Mouse (Mus musculus): Measurements from ENCODE around the gene Pef1. TPM values are rescaled to one million over a fixed set of nuclear protein-coding genes. Genes with fewer than 3 reads are reported as not detected.

The Pef1 gene
- polyA plus RNA-seq, 1 experiment from 2014 or later, result 53.6 TPM

DNA sequence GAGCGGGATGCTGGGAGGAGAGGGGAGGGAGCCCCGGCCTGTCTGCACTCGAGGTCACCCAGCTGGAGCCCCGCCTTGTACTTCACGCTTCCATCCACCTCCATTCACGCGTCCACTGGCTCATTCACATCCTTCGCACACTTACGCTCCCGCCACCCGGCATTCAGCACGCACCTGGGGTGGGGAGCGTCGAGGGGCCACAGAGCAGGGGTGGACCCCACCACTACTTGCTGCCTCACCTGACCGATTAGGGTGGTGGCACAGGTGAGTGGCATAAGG is 36.8 kb downstream of the Pef1 start, which contains the start of gene Hcrtr1:
Gene Hcrtr1 (minus strand): TSS at position 146 of the 279 bp plus-strand sequence.
- Histone ChIP-seq H3K36me3 (no peaks in the 10 kb centered on the region), H3K27me3 (replicated peaks) (peaks cover 97% of the 10 kb centered on the region), H3K4me2 (peak within 1 kb of the TSS; percentile 83), H3K4me1 (peaks cover 25% of the 10 kb centered on the region), H3K4me3 (peak within 1 kb of the TSS; percentile 51), H3K27ac (replicated peaks) (no peak within 1 kb of the TSS), H3K9me3 (no peaks in the 10 kb centered on the region), H3K9ac (peak within 1 kb of the TSS; percentile 75)
- no peak for ATAC-seq (ENCODE audit: extremely low read depth, insufficient number of reproducible peaks, low FRiP score, low TSS enrichment)
- WGBS, result 4% methylated on average over 15 of the region's 15 CpGs

DNA sequence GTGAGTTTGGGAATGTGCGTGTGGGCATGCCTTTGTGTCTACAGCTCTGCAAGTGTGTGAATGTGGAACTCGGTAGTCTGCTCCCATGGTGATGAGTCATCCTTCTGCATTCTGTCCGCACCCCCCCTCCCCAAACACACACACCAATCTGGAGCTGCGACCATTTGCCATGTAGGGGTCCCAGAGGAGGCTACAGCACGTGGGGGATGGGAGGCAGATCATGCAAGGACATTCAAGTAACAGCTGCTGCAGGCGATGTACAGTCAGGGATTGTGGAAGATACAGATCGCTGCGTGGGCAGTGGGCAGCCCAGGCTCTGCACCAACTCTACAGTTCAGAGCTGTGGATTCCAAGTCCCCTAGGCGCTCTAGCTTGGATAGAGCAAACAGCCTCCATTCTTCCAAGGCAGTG is 38.6 kb downstream of the Pef1 start:
- peaks cover 93% of the 10 kb centered on the region for H3K27me3 ChIP-seq (replicated peaks)
- no peak overlapping the region for H3K9ac ChIP-seq
- H3K4me1 ChIP-seq, result peaks cover 22% of the 10 kb centered on the region
- H3K4me2 ChIP-seq, result no peak overlapping the region
- no peak for ATAC-seq (ENCODE audit: extremely low read depth, insufficient number of reproducible peaks, low FRiP score, low TSS enrichment)
- H3K27ac ChIP-seq (replicated peaks), result no peak overlapping the region
- H3K36me3 ChIP-seq, result no peaks in the 10 kb centered on the region
- 49% methylated on average over 9 of the region's 9 CpGs for WGBS
- H3K9me3 ChIP-seq, result no peaks in the 10 kb centered on the region
- H3K4me3 ChIP-seq, result no peak overlapping the region

DNA sequence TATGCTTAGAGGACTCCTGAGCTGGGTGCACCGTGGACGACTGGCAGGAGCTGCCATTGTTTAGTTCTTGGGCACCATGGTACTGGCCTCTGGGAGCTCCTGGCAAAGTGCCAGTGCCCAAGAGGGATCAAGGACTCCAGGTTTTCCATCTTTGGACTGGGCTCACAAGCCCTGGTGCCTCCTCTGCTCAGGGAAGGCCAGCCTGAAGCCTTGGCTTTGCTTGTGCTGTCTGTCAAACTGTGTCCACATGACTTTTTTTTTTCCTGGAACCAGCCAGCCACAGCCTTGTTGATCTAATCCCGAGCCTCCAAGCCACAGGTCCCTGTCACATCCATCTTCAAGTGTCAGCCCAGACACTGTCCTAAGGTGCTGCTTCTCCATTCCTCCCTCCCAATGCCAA is 39.4 kb downstream of the Pef1 start:
- 51% methylated on average over 3 of the region's 3 CpGs for WGBS
- ATAC-seq (ENCODE audit: extremely low read depth, insufficient number of reproducible peaks, low FRiP score, low TSS enrichment), result no peak
- Histone ChIP-seq H3K4me3 (no peak overlapping the region), H3K36me3 (no peaks in the 10 kb centered on the region), H3K27me3 (replicated peaks) (peaks cover 92% of the 10 kb centered on the region), H3K4me2 (no peak overlapping the region), H3K27ac (replicated peaks) (no peak overlapping the region), H3K9ac (no peak overlapping the region), H3K4me1 (peaks cover 22% of the 10 kb centered on the region), H3K9me3 (no peaks in the 10 kb centered on the region)

DNA sequence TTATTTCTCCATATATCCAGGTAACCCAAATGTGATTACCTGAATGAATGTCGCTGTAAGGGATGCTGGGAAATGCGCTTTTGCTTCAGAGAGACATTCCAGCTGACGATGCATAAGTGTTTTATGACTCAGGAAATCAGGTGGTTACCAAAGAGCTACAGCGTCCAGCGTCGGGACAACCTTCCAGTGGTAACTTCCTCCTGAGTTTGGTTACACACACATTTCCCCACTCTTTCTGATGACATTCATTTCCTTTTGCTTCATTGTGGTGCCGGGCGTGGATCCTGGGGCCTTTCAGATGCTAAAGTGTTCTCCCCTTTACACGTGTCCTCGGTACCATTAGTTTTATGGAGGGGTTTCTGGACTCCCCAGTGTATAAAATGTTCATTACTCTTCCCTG is 46.0 kb downstream of the Pef1 start:
- Histone ChIP-seq H3K4me3 (no peak overlapping the region), H3K27me3 (replicated peaks) (peaks cover 76% of the 10 kb centered on the region), H3K4me1 (no peaks in the 10 kb centered on the region), H3K4me2 (no peak overlapping the region), H3K27ac (replicated peaks) (no peak overlapping the region), H3K9ac (no peak overlapping the region), H3K36me3 (no peaks in the 10 kb centered on the region), H3K9me3 (no peaks in the 10 kb centered on the region)
- ATAC-seq (ENCODE audit: extremely low read depth, insufficient number of reproducible peaks, low FRiP score, low TSS enrichment), result no peak
- 69% methylated on average over 10 of the region's 10 CpGs for WGBS

DNA sequence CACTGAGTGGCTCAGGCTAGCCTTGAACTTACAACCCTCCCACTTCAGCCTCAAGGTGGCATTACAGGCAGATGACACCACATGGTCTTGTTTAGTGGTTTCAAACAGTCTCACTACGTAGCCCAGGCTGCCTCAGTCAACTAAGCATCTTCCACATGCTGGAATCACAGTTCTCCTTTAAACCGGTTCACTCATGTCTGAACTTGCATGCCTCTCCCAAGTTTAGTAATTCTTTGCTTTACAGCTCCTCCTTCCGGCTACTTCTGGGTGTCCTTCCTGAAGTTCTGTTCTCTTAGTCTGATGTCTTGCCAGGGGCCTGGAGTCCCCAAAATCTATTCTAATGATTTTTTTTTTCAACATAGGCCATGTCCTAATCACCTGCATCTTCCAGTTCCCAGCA is 51.9 kb downstream of the Pef1 start:
- Histone ChIP-seq H3K4me3 (no peak overlapping the region), H3K9me3 (0 out of 2 replicates have a peak, but pooled peaks cover 3% of the 10 kb centered on the region), H3K27me3 (replicated peaks) (peaks cover 42% of the 10 kb centered on the region), H3K4me2 (no peak overlapping the region), H3K27ac (replicated peaks) (no peak overlapping the region), H3K4me1 (no peaks in the 10 kb centered on the region; the same call in 1 of the 2 replicates), H3K36me3 (no peaks in the 10 kb centered on the region), H3K9ac (no peak overlapping the region)
- no peak for ATAC-seq (ENCODE audit: extremely low read depth, insufficient number of reproducible peaks, low FRiP score, low TSS enrichment)
- WGBS, result 67% methylated on average over 3 of the region's 3 CpGs

DNA sequence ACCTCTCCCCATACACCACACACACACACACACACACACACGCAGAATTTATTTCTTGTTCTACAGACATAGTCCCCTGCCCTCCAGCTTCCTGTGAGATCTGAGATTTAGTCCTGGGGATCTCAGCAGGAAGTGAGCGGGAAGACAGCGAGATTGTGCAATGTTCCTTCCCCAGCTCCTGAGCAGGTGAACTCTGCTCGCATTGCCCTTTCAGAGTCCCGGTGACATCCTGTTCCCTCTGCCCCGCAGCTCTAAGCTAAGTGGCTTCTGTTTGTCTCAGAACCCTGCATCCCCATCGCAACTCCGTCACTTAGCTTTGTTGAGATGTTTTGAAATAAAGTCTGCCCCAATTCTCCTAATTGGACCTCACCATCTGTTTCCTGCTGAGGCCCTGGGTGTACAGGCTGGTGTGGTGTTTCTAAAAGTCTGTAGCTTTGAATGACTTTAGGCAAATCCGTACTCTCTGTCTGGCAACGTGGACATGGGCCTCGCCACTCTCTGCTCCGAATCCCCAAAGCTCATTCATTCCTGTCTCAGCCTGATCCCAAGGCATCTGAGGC is 54.5 kb downstream of the Pef1 start:
- no peak overlapping the region for H3K9ac ChIP-seq
- WGBS, result 66% methylated on average over 12 of the region's 12 CpGs

DNA sequence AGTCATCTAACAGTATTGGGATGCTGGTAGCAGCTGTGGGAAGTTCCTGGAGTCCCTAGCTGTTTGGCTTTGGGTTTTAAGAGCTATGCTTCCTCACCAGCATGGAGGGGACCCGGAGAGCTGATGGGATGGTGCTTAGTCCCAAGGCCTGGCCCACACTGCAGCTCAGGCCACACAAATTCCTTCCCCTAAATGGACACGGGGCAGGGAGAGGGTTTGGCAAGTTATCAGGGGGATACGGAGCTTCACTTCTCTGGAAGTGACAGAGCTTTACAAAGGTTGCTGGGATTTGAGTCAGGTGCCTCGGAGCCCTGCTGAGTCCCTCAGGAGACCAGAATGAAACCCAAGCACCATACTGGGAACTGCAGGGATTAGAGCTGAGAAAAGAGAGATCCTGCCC is 59.0 kb downstream of the Pef1 start:
- ATAC-seq (ENCODE audit: extremely low read depth, insufficient number of reproducible peaks, low FRiP score, low TSS enrichment), result no peak
- 0 out of 2 replicates have a peak overlapping the region, but pooled peaks have one; percentile 19 for H3K9ac ChIP-seq
- peak overlapping the region; percentile 11; the same call in 1 of the 2 replicates for H3K4me2 ChIP-seq
- H3K9me3 ChIP-seq, result no peaks in the 10 kb centered on the region
- H3K36me3 ChIP-seq, result peaks cover 7% of the 10 kb centered on the region
- H3K4me1 ChIP-seq, result peaks cover 46% of the 10 kb centered on the region
- peak overlapping the region; percentile 32 for H3K27ac ChIP-seq (replicated peaks)
- no peaks in the 10 kb centered on the region for H3K27me3 ChIP-seq (replicated peaks)
- no peak overlapping the region for H3K4me3 ChIP-seq
- WGBS, result 14% methylated on average over 4 of the region's 4 CpGs

More for the DNA sequence above, 54.5 kb downstream of the Pef1 start:
- H3K4me3 ChIP-seq, result no peak overlapping the region
- H3K27ac ChIP-seq (replicated peaks), result no peak overlapping the region
- peaks cover 26% of the 10 kb centered on the region for H3K27me3 ChIP-seq (replicated peaks)
- no peak for ATAC-seq (ENCODE audit: extremely low read depth, insufficient number of reproducible peaks, low FRiP score, low TSS enrichment)
- H3K4me2 ChIP-seq, result no peak overlapping the region
- 0 out of 2 replicates have a peak, but pooled peaks cover 3% of the 10 kb centered on the region for H3K9me3 ChIP-seq
- H3K4me1 ChIP-seq, result peaks cover 11% of the 10 kb centered on the region
- no peaks in the 10 kb centered on the region for H3K36me3 ChIP-seq

DNA sequence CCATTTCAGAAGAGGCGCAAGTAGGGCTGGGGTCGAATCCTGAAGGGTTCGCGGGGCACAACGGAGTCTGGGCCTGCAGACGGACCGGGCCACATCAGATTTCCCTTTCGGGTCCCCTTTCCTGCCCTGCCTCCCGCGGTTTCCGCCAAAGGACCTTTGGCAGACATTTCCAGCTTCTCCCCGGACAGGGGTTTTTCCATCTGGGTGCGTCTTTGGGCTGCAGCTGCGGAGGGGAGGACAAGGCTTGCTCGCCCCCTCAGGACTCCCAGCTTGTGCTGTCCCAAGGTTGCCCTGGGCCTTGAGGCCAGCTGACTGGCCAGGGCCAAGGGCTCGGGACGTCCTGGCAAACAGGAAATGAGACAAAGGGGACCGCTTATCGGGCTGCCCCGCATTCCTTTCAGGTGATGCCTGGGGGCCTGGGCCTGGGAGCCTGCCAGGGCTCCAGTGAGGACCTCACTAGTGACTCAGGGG is 61.1 kb downstream of the Pef1 start:
- Histone ChIP-seq H3K9ac (peak overlapping the region; percentile 80), H3K9me3 (no peaks in the 10 kb centered on the region), H3K27ac (replicated peaks) (peak overlapping the region; percentile 71), H3K27me3 (replicated peaks) (no peaks in the 10 kb centered on the region), H3K36me3 (peaks cover 7% of the 10 kb centered on the region), H3K4me2 (peak overlapping the region; percentile 70), H3K4me3 (peak overlapping the region; percentile 45), H3K4me1 (peaks cover 67% of the 10 kb centered on the region)
- WGBS, result 3% methylated on average over 20 of the region's 20 CpGs
- ATAC-seq (ENCODE audit: extremely low read depth, insufficient number of reproducible peaks, low FRiP score, low TSS enrichment), result no peak

DNA sequence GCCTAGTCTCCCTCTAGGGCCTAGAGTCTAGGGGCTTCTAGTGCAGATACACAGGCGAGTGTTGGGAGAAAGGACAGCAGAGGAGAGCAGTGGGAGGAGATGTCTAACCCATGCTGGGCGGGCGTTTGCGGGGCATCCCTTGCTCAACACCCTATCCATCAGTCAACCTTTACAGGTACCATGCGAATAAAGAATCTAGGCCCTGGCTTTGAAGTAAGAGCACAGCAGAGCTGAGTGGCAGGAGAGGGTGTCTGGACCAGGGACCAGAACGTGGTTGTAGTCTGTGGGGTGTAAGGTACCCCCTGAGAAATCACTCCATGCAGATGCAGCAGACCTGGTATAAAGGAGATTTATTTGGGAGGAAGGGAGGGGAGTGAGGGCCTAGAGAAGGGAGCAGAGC is 61.8 kb downstream of the Pef1 start:
- H3K27me3 ChIP-seq (replicated peaks), result no peaks in the 10 kb centered on the region
- H3K9ac ChIP-seq, result peak overlapping the region; percentile 80
- H3K27ac ChIP-seq (replicated peaks), result peak overlapping the region; percentile 71
- H3K9me3 ChIP-seq, result no peaks in the 10 kb centered on the region
- no peak for ATAC-seq (ENCODE audit: extremely low read depth, insufficient number of reproducible peaks, low FRiP score, low TSS enrichment)
- H3K4me1 ChIP-seq, result peaks cover 74% of the 10 kb centered on the region
- H3K4me3 ChIP-seq, result no peak overlapping the region
- H3K36me3 ChIP-seq, result peaks cover 10% of the 10 kb centered on the region
- H3K4me2 ChIP-seq, result peak overlapping the region; percentile 70
- 71% methylated on average over 6 of the region's 6 CpGs for WGBS

DNA sequence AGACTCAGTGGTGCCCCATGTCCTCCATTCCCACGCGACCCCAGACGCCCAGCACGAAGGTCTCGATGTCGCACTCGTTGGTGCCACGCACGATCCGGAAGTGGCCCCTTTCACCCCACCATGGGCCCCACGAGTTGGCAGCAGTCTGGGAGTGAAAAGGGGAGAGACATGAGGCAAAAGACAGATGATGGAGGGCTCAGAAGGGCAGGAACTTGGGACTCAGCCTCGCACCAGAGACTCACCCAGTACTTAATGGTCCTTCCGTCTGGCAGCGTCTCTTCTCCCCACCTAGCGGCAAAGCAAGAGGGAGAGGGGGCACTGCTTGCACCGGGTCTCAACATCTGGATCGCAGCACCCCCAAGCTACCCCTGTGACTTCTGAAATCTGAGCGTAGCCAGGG is 63.7 kb downstream of the Pef1 start:
- H3K4me1 ChIP-seq, result peaks cover 89% of the 10 kb centered on the region
- H3K36me3 ChIP-seq, result peaks cover 18% of the 10 kb centered on the region
- WGBS, result 77% methylated on average over 18 of the region's 18 CpGs
- H3K9me3 ChIP-seq, result no peaks in the 10 kb centered on the region
- ATAC-seq (ENCODE audit: extremely low read depth, insufficient number of reproducible peaks, low FRiP score, low TSS enrichment), result no peak
- H3K4me2 ChIP-seq, result no peak overlapping the region
- no peaks in the 10 kb centered on the region for H3K27me3 ChIP-seq (replicated peaks)
- peak overlapping the region; percentile 54 for H3K9ac ChIP-seq
- peak overlapping the region; percentile 61 for H3K27ac ChIP-seq (replicated peaks)
- no peak overlapping the region for H3K4me3 ChIP-seq

DNA sequence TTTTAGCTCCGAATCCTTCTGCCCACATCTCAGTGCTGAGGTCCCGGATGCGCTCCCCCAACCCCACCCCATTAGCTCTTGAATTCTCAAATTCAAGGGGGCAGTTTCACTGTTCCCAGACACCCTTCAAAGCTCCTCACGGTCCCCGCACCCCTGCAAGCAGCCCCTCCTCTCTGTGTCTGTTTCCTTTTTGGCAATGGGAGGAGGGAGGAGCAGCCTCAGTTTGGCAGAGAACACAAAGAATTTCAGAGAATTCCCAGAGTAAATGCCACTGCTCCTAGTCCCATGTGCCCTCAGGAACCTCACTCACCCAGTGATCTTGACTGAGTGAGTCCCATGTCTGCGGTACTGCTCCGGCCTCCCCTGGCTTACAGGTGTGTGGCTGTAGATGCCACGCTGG is 64.2 kb downstream of the Pef1 start:
- Histone ChIP-seq H3K4me3 (no peak overlapping the region), H3K27me3 (replicated peaks) (no peaks in the 10 kb centered on the region), H3K4me1 (peaks cover 89% of the 10 kb centered on the region), H3K36me3 (peaks cover 18% of the 10 kb centered on the region), H3K9me3 (no peaks in the 10 kb centered on the region), H3K27ac (replicated peaks) (peak overlapping the region; percentile 61), H3K4me2 (peak overlapping the region; percentile 24; the same call in 1 of the 2 replicates), H3K9ac (peak overlapping the region; percentile 54)
- ATAC-seq (ENCODE audit: extremely low read depth, insufficient number of reproducible peaks, low FRiP score, low TSS enrichment), result no peak
- 79% methylated on average over 8 of the region's 8 CpGs for WGBS

DNA sequence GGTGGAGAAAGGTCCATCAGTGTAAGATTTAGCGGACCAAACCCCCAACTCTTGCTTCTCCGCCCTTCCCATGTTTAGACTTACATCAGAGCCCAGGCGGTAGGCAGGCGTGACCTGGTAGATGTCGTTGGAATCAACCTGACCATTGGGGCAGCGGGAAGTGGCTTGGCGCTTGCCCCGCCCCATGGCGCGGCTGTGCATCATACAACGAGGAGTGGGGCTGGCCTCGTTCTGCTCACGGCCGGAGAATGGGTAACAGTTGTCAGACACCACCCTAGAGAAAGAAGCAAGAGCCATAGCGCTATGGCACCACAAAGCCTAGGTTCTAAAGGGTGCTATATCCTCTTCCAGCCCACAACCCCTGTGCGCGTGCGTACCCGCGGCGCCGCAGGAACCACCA is 65.0 kb downstream of the Pef1 start:
- H3K4me1 ChIP-seq, result peaks cover 90% of the 10 kb centered on the region
- peak overlapping the region; percentile 9; the same call in 1 of the 2 replicates for H3K4me3 ChIP-seq
- H3K27ac ChIP-seq (replicated peaks), result peak overlapping the region; percentile 91
- peak overlapping the region; percentile 67 for H3K9ac ChIP-seq
- H3K9me3 ChIP-seq, result no peaks in the 10 kb centered on the region
- no peaks in the 10 kb centered on the region for H3K27me3 ChIP-seq (replicated peaks)
- H3K4me2 ChIP-seq, result peak overlapping the region; percentile 63
- peaks cover 18% of the 10 kb centered on the region for H3K36me3 ChIP-seq
- 50% methylated on average over 22 of the region's 22 CpGs for WGBS
- no peak for ATAC-seq (ENCODE audit: extremely low read depth, insufficient number of reproducible peaks, low FRiP score, low TSS enrichment)

All from heart, embryonic 13.5 days (tissue).